Mouse (Mus musculus) hindbrain, embryonic 14.5 days (tissue): ENCODE measurements around the gene Pdzph1. TPM values are rescaled to one million over a fixed set of nuclear protein-coding genes. Genes with fewer than 3 reads are reported as not detected.

Experiments used
- ATAC-seq: fragments of 200-750 bp; cut with Nextera tagmentation; 2 replicates; pipeline ENCODE4 v1.8.0; 2017; ENCODE audit warnings: moderate number of reproducible peaks, mild to moderate bottlenecking, moderate TSS enrichment, moderate library complexity; ENCODE audit not compliant: low FRiP score
- DNase-seq: peaks from one replicate; pipeline ENCODE4 v3.0.0-alpha.2; 2015; ENCODE audit warnings: low spot score
- H3K27ac ChIP-seq: fragments of 300-500 bp; sonication (generic); 2 replicates; pipeline ENCODE4 v1.5.1; 2014; ENCODE audit warnings: mild to moderate bottlenecking, moderate library complexity
- H3K27me3 ChIP-seq: fragments of 300-500 bp; sonication (generic); 2 replicates; pipeline ENCODE4 v1.6.1; 2014; ENCODE audit warnings: mild to moderate bottlenecking, low read length, mixed read lengths; ENCODE audit not compliant: control insufficient read depth, insufficient read depth
- H3K36me3 ChIP-seq: fragments of 300-500 bp; sonication (generic); replicated peaks from 2 replicates; pipeline ENCODE4 v1.6.1; 2014; ENCODE audit not compliant: control insufficient read depth, insufficient read depth
- H3K4me1 ChIP-seq: fragments of 300-500 bp; sonication (generic); replicated peaks from 2 replicates; pipeline ENCODE4 v1.6.1; 2014; ENCODE audit warnings: antibody characterized with exemption, low read length, mixed read lengths; ENCODE audit not compliant: control insufficient read depth, insufficient read depth
- H3K4me2 ChIP-seq: fragments of 300-500 bp; sonication (generic); replicated peaks from 2 replicates; pipeline ENCODE4 v1.6.1; 2014; ENCODE audit warnings: mild to moderate bottlenecking, moderate library complexity
- H3K4me3 ChIP-seq: fragments of 300-500 bp; sonication (generic); replicated peaks from 2 replicates; pipeline ENCODE4 v1.5.1; 2014; ENCODE audit warnings: mild to moderate bottlenecking, low read length
- H3K9ac ChIP-seq: fragments of 300-500 bp; sonication (generic); 2 replicates; pipeline ENCODE4 v1.6.1; 2014
- H3K9me3 ChIP-seq: fragments of 300-500 bp; sonication (generic); 2 replicates; pipeline ENCODE4 v1.6.1; 2016; ENCODE audit warnings: low read length; ENCODE audit not compliant: control insufficient read depth
- WGBS: fragments of 180-500 bp; shearing (Covaris S2); extraction: QIAGEN DNeasy Blood & Tissue Kit; methylation state at CpG from one replicate; pipeline ENCODE4 v1.1.7; 2014; 5-methylcytosine and 5-hydroxymethylcytosine counted together
- polyA plus RNA-seq: library from polyadenylated mRNA; unstranded; fragments of >200 nt; fragmentation: Nextera tagmentation; extraction: Ambion mirVana; gene quantifications from 2 replicates; pipeline ENCODE4 v1.2.1, GENCODE M21; 2014

Gene Pdzph1
- polyA plus RNA-seq, 1 experiment from 2014 or later = 1.4 TPM

- 44% methylated on average over 2 of the region's 2 CpGs for WGBS
- Histone ChIP-seq H3K9me3 (no peaks in the 10 kb centered on the region), H3K4me3 (no peak overlapping the region), H3K9ac (no peak overlapping the region), H3K36me3 (no peaks in the 10 kb centered on the region), H3K4me2 (no peak overlapping the region), H3K27me3 (no peaks in the 10 kb centered on the region), H3K27ac (no peak overlapping the region), H3K4me1 (no peaks in the 10 kb centered on the region)
- ATAC-seq = no peak
- DNase-seq = no peak
Measured at GRCm38 (mm10) chr17:58906001-58906400, 85.2 kb downstream of the Pdzph1 start.

- WGBS = 28% methylated on average over 4 of the region's 4 CpGs
- no peak for ATAC-seq
- no peak overlapping the region for H3K27ac ChIP-seq
Measured at GRCm38 (mm10) chr17:58891488-58892210, 99.5 kb downstream of the Pdzph1 start.

GRCm38 (mm10) chr17:58889905-58890645 lies 101.1 kb downstream of the Pdzph1 start:
- H3K4me3 ChIP-seq = no peak overlapping the region
- no peak overlapping the region for H3K4me2 ChIP-seq
- H3K9ac ChIP-seq = no peak overlapping the region
- ATAC-seq (no peak), DNase-seq (no peak)
- H3K4me1 ChIP-seq = peaks cover 7% of the 10 kb centered on the region; the same call in 1 of the 2 replicates
- H3K36me3 ChIP-seq = no peaks in the 10 kb centered on the region
- no peaks in the 10 kb centered on the region for H3K9me3 ChIP-seq
- H3K27ac ChIP-seq = no peak overlapping the region
- WGBS = 20% methylated on average over 4 of the region's 4 CpGs
- H3K27me3 ChIP-seq = no peaks in the 10 kb centered on the region

More at GRCm38 (mm10) chr17:58891488-58892210, 99.5 kb downstream of the Pdzph1 start:
- no peaks in the 10 kb centered on the region for H3K9me3 ChIP-seq
- no peaks in the 10 kb centered on the region for H3K27me3 ChIP-seq
- peaks cover 7% of the 10 kb centered on the region; the same call in 1 of the 2 replicates for H3K4me1 ChIP-seq
- H3K4me3 ChIP-seq = no peak overlapping the region
- DNase-seq = no peak
- no peak overlapping the region for H3K9ac ChIP-seq
- no peaks in the 10 kb centered on the region for H3K36me3 ChIP-seq
- H3K4me2 ChIP-seq = no peak overlapping the region

- Histone ChIP-seq H3K9ac (no peak overlapping the region), H3K4me2 (no peak overlapping the region)
- DNase-seq = no peak
Measured at GRCm38 (mm10) chr17:58884393-58884792, 106.8 kb downstream of the Pdzph1 start.

GRCm38 (mm10) chr17:58873356-58873755 lies 117.8 kb downstream of the Pdzph1 start:
- Histone ChIP-seq H3K9ac (no peak overlapping the region), H3K4me1 (no peaks in the 10 kb centered on the region), H3K9me3 (no peaks in the 10 kb centered on the region), H3K27me3 (no peaks in the 10 kb centered on the region), H3K27ac (no peak overlapping the region), H3K4me2 (no peak overlapping the region), H3K4me3 (no peak overlapping the region), H3K36me3 (no peaks in the 10 kb centered on the region)
- 81% methylated on average over 1 of the region's 1 CpGs for WGBS
- no peak for ATAC-seq
- no peak for DNase-seq

More at GRCm38 (mm10) chr17:58884393-58884792, 106.8 kb downstream of the Pdzph1 start:
- Histone ChIP-seq H3K27ac (no peak overlapping the region), H3K9me3 (no peaks in the 10 kb centered on the region), H3K4me1 (no peaks in the 10 kb centered on the region), H3K4me3 (no peak overlapping the region), H3K27me3 (no peaks in the 10 kb centered on the region), H3K36me3 (no peaks in the 10 kb centered on the region)
- 38% methylated on average over 1 of the region's 1 CpGs for WGBS
- ATAC-seq = no peak

- no peaks in the 10 kb centered on the region for H3K4me1 ChIP-seq
- H3K9me3 ChIP-seq = no peaks in the 10 kb centered on the region
- H3K4me3 ChIP-seq = no peak overlapping the region
- H3K36me3 ChIP-seq = no peaks in the 10 kb centered on the region
- no peak overlapping the region for H3K4me2 ChIP-seq
- peak; percentile 59 for ATAC-seq
- H3K9ac ChIP-seq = no peak overlapping the region
- no peak overlapping the region for H3K27ac ChIP-seq
- H3K27me3 ChIP-seq = no peaks in the 10 kb centered on the region
- peak; percentile 69 for DNase-seq
Measured at GRCm38 (mm10) chr17:58870795-58871194, 120.4 kb downstream of the Pdzph1 start.

Other genes starting within 250 kb of the Pdzph1 start
- 6.0 TPM in 2 replicates for gene Nudt12, start 22.0 kb upstream of the Pdzph1 start, polyA plus RNA-seq